10 mouse cellular contexts compared by ENCODE assay signal in the genomic region with DNA sequence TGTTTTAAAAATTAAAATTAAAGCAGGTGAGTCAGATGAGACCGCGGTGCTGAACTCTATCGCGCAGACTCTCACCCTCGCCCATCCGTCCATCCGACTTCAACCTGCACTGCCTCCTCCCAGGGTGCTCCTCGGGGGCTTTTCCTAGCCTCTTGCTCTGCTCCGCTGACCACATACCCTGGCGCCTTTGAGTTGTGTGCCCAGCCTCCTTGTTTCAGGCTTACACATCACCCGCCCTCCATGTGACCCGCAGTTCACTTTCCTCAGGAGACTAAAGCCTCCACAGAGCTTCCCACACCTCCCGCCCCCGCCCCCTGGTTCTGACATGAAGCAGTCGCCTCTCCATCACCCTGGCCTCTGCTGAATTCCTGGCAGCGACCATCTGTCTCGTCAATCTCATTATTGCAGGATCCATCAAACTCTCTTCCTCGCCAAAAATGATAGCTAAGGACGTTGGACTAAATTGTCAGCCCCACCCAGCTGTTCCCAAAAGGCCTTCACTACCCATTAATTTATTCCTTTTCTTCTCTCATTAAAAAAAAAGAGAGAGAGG.
DNase-seq lines count a peak whose midpoint lies in the region; ATAC-seq and TF ChIP-seq lines count a peak whose summit lies in the region.
"Had no signal": no experiment of that assay in that cellular context is flagged by ENCODE, and none has a peak within 500 bp of the region (broad histone marks: within the 10 kb centered on the region; RNA-seq: fewer than 3 reads in every experiment).

No protein-coding gene starts in this region.

- no peak overlapping the region for H3K27ac ChIP-seq in gastrocnemius, adult 2 months
- H3K27ac ChIP-seq in hindbrain, embryonic 10.5 days, result peak overlapping the region; percentile 69
- H3K27ac ChIP-seq in midbrain, embryonic 13.5 days, result no peak overlapping the region
- H3K27ac ChIP-seq in thymus, adult 2 months (ENCODE audit: control insufficient read depth, insufficient read depth, low read length), result no peak overlapping the region
- no peak overlapping the region for H3K27ac ChIP-seq in stomach, postnatal 0 days (replicated peaks)
- H3K27ac ChIP-seq: embryonic facial prominence, embryonic 13.5 days; macrophage had no signal

- no peak overlapping the region for H3K9ac ChIP-seq in midbrain, embryonic 13.5 days (replicated peaks)
- no peak overlapping the region for H3K9ac ChIP-seq in stomach, postnatal 0 days (ENCODE audit: low read length)
- H3K9ac ChIP-seq: embryonic facial prominence, embryonic 13.5 days had no signal

- no peak for TF ChIP-seq CTCF in gastrocnemius, adult 2 months (IDR thresholded peaks at IDR 0.05)
- TF ChIP-seq CTCF in thymus, adult 2 months (IDR thresholded peaks at IDR 0.05; ENCODE audit: borderline replicate concordance, control insufficient read depth, extremely low read depth, insufficient read depth, low read length, poor library complexity), result no peak
- TF ChIP-seq CTCF in stomach, postnatal 0 days (IDR thresholded peaks at IDR 0.05; ENCODE audit: low read depth), result no peak

- peaks cover 22% of the 10 kb centered on the region for H3K4me1 ChIP-seq in hindbrain, embryonic 10.5 days (replicated peaks)
- peaks cover 21% of the 10 kb centered on the region for H3K4me1 ChIP-seq in midbrain, embryonic 13.5 days (replicated peaks)
- no peaks in the 10 kb centered on the region for H3K4me1 ChIP-seq in thymus, adult 2 months (replicated peaks; ENCODE audit: control insufficient read depth, insufficient read depth, low read length)
- H3K4me1 ChIP-seq in stomach, postnatal 0 days (replicated peaks; ENCODE audit: control insufficient read depth, insufficient read depth), result no peaks in the 10 kb centered on the region

- H3K4me2 ChIP-seq in midbrain, embryonic 13.5 days (replicated peaks), result peak overlapping the region; percentile 45
- no peak overlapping the region for H3K4me2 ChIP-seq in stomach, postnatal 0 days (replicated peaks; ENCODE audit: low read depth)
- H3K4me2 ChIP-seq: embryonic facial prominence, embryonic 13.5 days had no signal

- TF ChIP-seq POLR2A in thymus, adult 2 months (IDR thresholded peaks at IDR 0.05; ENCODE audit: control insufficient read depth, extremely low read depth, insufficient read depth, low read length, poor library complexity), result no peak

- 0 out of 2 replicates have a peak, but pooled peaks have one; percentile 43 for ATAC-seq in midbrain, embryonic 13.5 days
- no peak for ATAC-seq in stomach, postnatal 0 days (ENCODE audit: low FRiP score, low TSS enrichment)

- H3K27me3 ChIP-seq in hindbrain, embryonic 10.5 days (ENCODE audit: insufficient read depth, poor library complexity, severe bottlenecking), result peaks cover 7% of the 10 kb centered on the region; the same call in 1 of the 2 replicates
- no peaks in the 10 kb centered on the region for H3K27me3 ChIP-seq in midbrain, embryonic 13.5 days
- no peaks in the 10 kb centered on the region for H3K27me3 ChIP-seq in thymus, adult 2 months (ENCODE audit: control insufficient read depth, insufficient read depth, low read length)
- no peaks in the 10 kb centered on the region for H3K27me3 ChIP-seq in stomach, postnatal 0 days (ENCODE audit: control insufficient read depth, insufficient read depth, low read length)

- TF ChIP-seq EP300 in stomach, postnatal 0 days (optimal IDR thresholded peaks at IDR 0.05), result no peak

- DNase-seq in gastrocnemius, adult 2 months, result peak; percentile 25
- DNase-seq in gastrocnemius, postnatal 36 days, result no peak
- peak; percentile 4 for DNase-seq in Muller cell, postnatal 12 days (ENCODE audit: inconsistent ontology term)
- peak; percentile 36 for DNase-seq in hindbrain, embryonic 10.5 days (ENCODE audit: low spot score)
- DNase-seq in T-cell, adult 2 months (ENCODE audit: low spot score), result no peak
- DNase-seq in thymus, adult 2 months, result no peak
- DNase-seq in stomach, postnatal 0 days (ENCODE audit: low spot score), result no peak

- intact Hi-C loops in gastrocnemius, adult 2 months (cut with DNase I), result no loop called here
- intact Hi-C loops in gastrocnemius, postnatal 36 days (cut with DNase I), result no loop called here

- no peaks in the 10 kb centered on the region for H3K9me3 ChIP-seq in hindbrain, embryonic 10.5 days
- no peaks in the 10 kb centered on the region for H3K9me3 ChIP-seq in midbrain, embryonic 13.5 days
- H3K9me3 ChIP-seq in stomach, postnatal 0 days (ENCODE audit: control insufficient read depth, low read length), result no peaks in the 10 kb centered on the region
- H3K9me3 ChIP-seq: embryonic facial prominence, embryonic 13.5 days had no signal

- 22% methylated on average over 19 of the region's 19 CpGs for WGBS in hindbrain, embryonic 10.5 days
- WGBS in midbrain, embryonic 13.5 days, result 22% methylated on average over 19 of the region's 19 CpGs
- WGBS in thymus, adult 2 months, result 59% methylated on average over 19 of the region's 19 CpGs
- WGBS in stomach, postnatal 0 days, result 32% methylated on average over 19 of the region's 19 CpGs

- no peak overlapping the region for H3K4me3 ChIP-seq in gastrocnemius, adult 2 months
- peak overlapping the region; percentile 36 for H3K4me3 ChIP-seq in hindbrain, embryonic 10.5 days
- peak overlapping the region; percentile 5 for H3K4me3 ChIP-seq in midbrain, embryonic 13.5 days (replicated peaks)
- no peak overlapping the region for H3K4me3 ChIP-seq in thymus, adult 2 months (ENCODE audit: control insufficient read depth, insufficient read depth, low read length)
- H3K4me3 ChIP-seq in stomach, postnatal 0 days (ENCODE audit: low read depth, low read length), result no peak overlapping the region
- H3K4me3 ChIP-seq: embryonic facial prominence, embryonic 13.5 days had no signal

- H3K36me3 ChIP-seq in hindbrain, embryonic 10.5 days, result no peaks in the 10 kb centered on the region
- no peaks in the 10 kb centered on the region for H3K36me3 ChIP-seq in midbrain, embryonic 13.5 days
- no peaks in the 10 kb centered on the region for H3K36me3 ChIP-seq in thymus, adult 2 months (ENCODE audit: control insufficient read depth, insufficient read depth, low read length)
- no peaks in the 10 kb centered on the region for H3K36me3 ChIP-seq in stomach, postnatal 0 days (ENCODE audit: control insufficient read depth, insufficient read depth, low read length)
- H3K36me3 ChIP-seq: embryonic facial prominence, embryonic 13.5 days had no signal

Comparison
In these comparisons a context has a peak if more than half of its experiments do, and no peak if none do; other contexts are left out.
1. DNase-seq: peak in gastrocnemius, adult 2 months (single experiment), Muller cell, postnatal 12 days (single experiment) and hindbrain, embryonic 10.5 days (single experiment); none in gastrocnemius, postnatal 36 days (0 of 2), T-cell, adult 2 months (single experiment), thymus, adult 2 months (single experiment) and stomach, postnatal 0 days (single experiment).
2. H3K4me3 ChIP-seq: peak in hindbrain, embryonic 10.5 days (single experiment) and midbrain, embryonic 13.5 days (single experiment); none in gastrocnemius, adult 2 months (single experiment), thymus, adult 2 months (single experiment) and stomach, postnatal 0 days (single experiment).